Mouse (Mus musculus): Measurements from ENCODE around the gene Pgam5. TPM values are rescaled to one million over a fixed set of nuclear protein-coding genes. Genes with fewer than 3 reads are reported as not detected.

Gene Pgam5
- polyA plus RNA-seq, 2 experiments from 2014 or later, result 28.0 to 30.1 TPM

DNA sequence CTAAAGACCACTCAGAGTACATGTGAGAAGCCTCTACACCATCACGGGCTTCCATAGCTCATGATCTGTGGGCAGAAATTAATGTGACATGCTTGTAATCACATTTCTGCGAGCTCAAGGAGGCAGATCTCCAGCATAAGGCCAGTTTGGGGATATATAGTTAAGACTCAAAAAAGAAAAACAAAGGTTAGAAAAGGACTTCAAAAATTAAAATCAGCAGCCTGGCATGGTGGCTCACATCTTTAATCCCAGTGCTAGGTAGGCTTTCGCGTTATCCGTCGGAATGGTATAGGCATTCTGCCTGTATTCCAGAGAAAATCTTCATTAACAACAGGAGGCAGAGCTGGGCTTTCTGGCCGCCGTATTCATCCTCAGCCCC lies 39.3 kb downstream of the Pgam5 start:
- no peak for ATAC-seq

DNA sequence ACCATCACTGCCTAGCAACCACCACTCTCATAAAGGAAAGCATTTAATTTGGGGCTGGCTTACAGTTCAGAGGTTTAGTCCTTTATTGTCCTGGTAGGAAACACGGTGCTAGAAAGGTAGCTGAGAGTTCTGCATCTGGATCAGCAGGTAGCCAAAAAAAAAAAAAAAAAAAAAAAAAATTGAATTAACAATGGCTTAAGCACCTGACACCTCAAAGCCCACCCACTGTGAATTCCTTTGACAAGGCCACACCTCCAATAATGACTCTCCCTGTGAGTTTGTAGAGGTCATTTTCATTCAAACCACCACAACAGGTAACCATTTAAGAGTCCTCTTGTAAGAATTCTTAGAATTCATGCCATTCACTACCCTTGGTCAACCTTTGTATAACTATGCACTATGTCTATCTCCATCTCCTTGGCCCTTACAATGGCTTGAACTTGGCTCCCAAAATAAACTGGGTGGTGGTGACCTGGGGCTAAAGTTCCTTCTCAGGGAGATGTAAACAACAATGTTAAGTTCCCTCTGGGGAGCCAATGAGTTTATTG lies 42.3 kb downstream of the Pgam5 start:
- no peak for ATAC-seq

DNA sequence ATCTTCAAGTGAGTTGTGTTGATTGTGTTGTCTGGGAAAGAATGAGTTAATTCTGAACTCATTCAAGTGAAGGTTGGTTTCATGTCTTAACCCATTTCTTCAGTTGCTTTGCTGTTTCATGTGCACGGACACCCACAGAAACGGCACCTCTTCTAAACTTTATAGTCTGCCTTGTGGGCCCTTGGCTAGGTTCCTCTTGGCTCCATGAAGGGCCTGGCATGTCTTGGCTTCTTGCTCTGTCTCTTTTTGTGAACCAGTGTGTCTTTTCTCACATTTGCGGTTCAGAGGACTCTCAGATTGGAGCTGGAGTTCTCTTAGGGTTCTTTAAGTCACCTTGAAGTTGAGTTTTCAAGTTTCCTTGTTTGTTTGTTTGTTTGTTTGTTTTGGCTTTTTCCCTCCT lies 44.7 kb downstream of the Pgam5 start:
- ATAC-seq, result no peak

DNA sequence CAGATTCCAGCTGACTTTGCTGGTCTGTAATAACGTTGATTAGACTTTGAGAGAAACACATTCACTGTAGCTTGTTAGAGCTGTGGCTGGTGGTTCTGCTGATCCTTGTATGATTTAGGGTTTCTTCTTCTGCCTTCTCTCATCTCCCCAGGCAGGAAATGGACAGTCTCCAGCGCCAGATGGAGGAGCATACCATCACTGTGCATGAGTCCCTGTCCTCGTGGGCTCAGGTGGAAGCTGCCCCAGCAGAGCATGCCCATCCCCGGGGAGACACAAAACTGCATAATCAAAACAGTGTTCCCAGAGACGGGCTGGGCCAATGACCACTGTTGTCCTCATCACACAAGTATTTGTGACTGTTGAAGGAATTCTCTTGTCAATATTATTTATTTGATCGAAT lies 47.0 kb downstream of the Pgam5 start:
- ATAC-seq, result no peak

DNA sequence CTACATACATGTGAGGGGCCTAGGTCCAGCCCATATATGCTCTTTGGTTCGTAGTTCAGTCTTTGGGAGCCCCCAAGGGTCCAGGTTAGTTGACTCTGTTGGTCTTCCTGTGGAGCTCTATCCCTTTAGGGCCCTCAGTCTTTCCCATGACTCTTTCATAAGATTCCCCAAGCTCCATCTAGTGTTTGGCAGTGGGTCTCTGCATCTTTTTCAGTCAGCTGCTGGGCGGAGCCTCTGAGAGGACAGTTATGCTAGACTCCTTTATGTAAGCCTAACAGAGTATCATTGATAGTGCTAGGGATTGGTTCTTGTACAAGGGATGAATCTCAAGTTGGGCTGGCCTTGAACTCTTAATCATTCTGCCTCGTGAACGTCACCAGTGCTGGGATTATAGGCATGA lies 49.4 kb downstream of the Pgam5 start:
- no peak for ATAC-seq

DNA sequence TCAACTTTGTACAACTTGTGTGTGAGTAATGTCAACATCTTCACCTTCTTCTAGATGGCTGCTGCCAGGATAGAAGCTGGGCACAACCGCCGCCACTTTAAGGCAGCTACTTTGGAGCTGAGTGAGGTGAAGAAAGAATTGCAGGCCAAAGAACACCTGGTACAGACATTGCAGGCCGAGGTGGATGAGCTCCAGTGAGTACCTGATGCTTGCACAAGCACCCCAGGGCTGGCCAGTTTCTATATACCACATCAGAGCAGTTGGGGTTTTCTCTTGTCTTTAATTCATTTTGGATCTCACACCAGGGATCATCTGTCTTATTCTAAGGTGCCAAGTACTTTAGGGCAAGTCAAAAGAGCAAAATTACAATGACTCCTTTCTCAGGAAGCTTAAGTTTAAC lies 52.9 kb downstream of the Pgam5 start:
- no peak for ATAC-seq

DNA sequence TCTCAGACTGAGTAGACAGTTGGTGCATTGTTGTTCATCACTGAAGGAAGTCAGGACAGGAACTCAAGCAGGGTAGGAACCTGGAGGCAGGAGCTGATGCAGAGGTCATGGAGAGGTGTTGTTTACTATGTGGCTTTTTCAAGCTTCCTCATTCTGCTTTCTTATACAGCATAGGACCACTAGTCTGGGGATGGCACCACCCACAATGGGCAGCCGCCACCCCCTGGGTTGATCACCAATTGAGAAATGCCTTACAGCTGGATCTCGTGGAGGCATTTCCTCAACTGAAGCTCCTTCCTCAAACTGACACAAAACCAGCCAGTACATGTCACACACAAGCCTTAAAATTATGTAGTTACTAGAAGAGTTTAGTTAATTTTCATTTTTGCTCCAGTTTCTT lies 58.4 kb downstream of the Pgam5 start:
- no peak for ATAC-seq

Other genes with a start within 250 kb of the Pgam5 start
- gene Gm17655, start 197.4 kb downstream of the Pgam5 start, polyA plus RNA-seq (2017; shearing (Covaris generic)), result 10 to 100 TPM in 1 of 2 experiments, 1 to 10 TPM in 1; 8.8 to 11.2 TPM
- gene Gm35315, start 175.5 kb downstream of the Pgam5 start, polyA plus RNA-seq (2017; shearing (Covaris generic)), result 1 to 10 TPM; 1.6 to 3.0 TPM
- gene Plcxd1, start 169.9 kb downstream of the Pgam5 start, polyA plus RNA-seq (2017; shearing (Covaris generic)), result 1 to 10 TPM in 1 of 2 experiments, under 1 TPM in 1; 0.63 to 1.6 TPM
- 10 to 100 TPM; 11.6 to 11.7 TPM for gene Gtpbp6, start 161.7 kb downstream of the Pgam5 start, polyA plus RNA-seq (2017; shearing (Covaris generic))
- 1 to 10 TPM; 3.5 to 4.6 TPM for gene Zfp605, start 159.8 kb downstream of the Pgam5 start, polyA plus RNA-seq (2017; shearing (Covaris generic))
- 10 to 100 TPM; 35.7 to 50.7 TPM for gene Chfr, start 134.1 kb downstream of the Pgam5 start, polyA plus RNA-seq (2017; shearing (Covaris generic))
- 10 to 100 TPM; 18.0 to 20.7 TPM for gene Golga3, start 93.2 kb downstream of the Pgam5 start, polyA plus RNA-seq (2017; shearing (Covaris generic))
- 10 to 100 TPM; 13.8 to 18.3 TPM for gene Ankle2, start 38.9 kb downstream of the Pgam5 start, polyA plus RNA-seq (2017; shearing (Covaris generic))
- 1 to 10 TPM; 3.3 to 3.8 TPM for gene Pxmp2, start 16.3 kb upstream of the Pgam5 start, polyA plus RNA-seq (2017; shearing (Covaris generic))
- gene Pole, start 16.4 kb upstream of the Pgam5 start, polyA plus RNA-seq (2017; shearing (Covaris generic)), result 10 to 100 TPM in 1 of 2 experiments, 1 to 10 TPM in 1; 7.5 to 12.4 TPM
- not detected for gene P2rx2, start 73.3 kb upstream of the Pgam5 start, polyA plus RNA-seq (2017; shearing (Covaris generic))
- not detected for gene Lrcol1, start 74.8 kb upstream of the Pgam5 start, polyA plus RNA-seq (2017; shearing (Covaris generic))
- 1 to 10 TPM; 5.1 to 5.8 TPM for gene Fbrsl1, start 178.6 kb upstream of the Pgam5 start, polyA plus RNA-seq (2017; shearing (Covaris generic))

Data from activated CD4-positive, CD25-positive, alpha-beta regulatory T cell, adult 4 months (primary cell).